Mouse (Mus musculus): ENCODE results near the gene Engase.

The Engase gene

GRCm38 (mm10) chr11:118520251-118520650 is 43.6 kb downstream of the Engase start:
- no peak for DNase-seq (ENCODE audit: extremely low read depth, insufficient read length, low spot score)

- DNase-seq (ENCODE audit: extremely low read depth, insufficient read length, low spot score), result no peak
Observed at GRCm38 (mm10) chr11:118520932-118521331, 44.3 kb downstream of the Engase start.

GRCm38 (mm10) chr11:118523496-118524145 is 47.0 kb downstream of the Engase start:
- no peak for DNase-seq (ENCODE audit: extremely low read depth, insufficient read length, low spot score)

- DNase-seq (ENCODE audit: extremely low read depth, insufficient read length, low spot score), result no peak
Observed at GRCm38 (mm10) chr11:118525059-118525458, 48.4 kb downstream of the Engase start.

- DNase-seq (ENCODE audit: extremely low read depth, insufficient read length, low spot score), result no peak
Observed at GRCm38 (mm10) chr11:118528761-118529160, 52.1 kb downstream of the Engase start.

GRCm38 (mm10) chr11:118530313-118530712 is 53.7 kb downstream of the Engase start:
- no peak for DNase-seq (ENCODE audit: extremely low read depth, insufficient read length, low spot score)

- DNase-seq (ENCODE audit: extremely low read depth, insufficient read length, low spot score), result no peak
Observed at GRCm38 (mm10) chr11:118534382-118535092, 57.9 kb downstream of the Engase start.

GRCm38 (mm10) chr11:118538008-118538407 is 61.4 kb downstream of the Engase start:
- no peak for DNase-seq (ENCODE audit: extremely low read depth, insufficient read length, low spot score)
